Mouse (Mus musculus) stomach, embryonic 14.5 days (tissue): ENCODE results near the gene Clmn. TPM values are rescaled to one million over a fixed set of nuclear protein-coding genes. Genes with fewer than 3 reads are reported as not detected.

Source experiments
- ATAC-seq: fragments of 200-750 bp; cut with Nextera tagmentation; 2 replicates; pipeline ENCODE4 v1.8.0; 2017; ENCODE audit warnings: low read depth, moderate TSS enrichment; ENCODE audit not compliant: insufficient number of reproducible peaks, insufficient read depth, low FRiP score
- H3K27ac ChIP-seq: fragments of 300-500 bp; sonication (generic); 2 replicates; pipeline ENCODE4 v1.5.1; 2014; ENCODE audit warnings: mild to moderate bottlenecking, low read length, moderate library complexity, mixed read lengths
- H3K27me3 ChIP-seq: fragments of 300-500 bp; sonication (generic); 2 replicates; pipeline ENCODE4 v1.6.1; 2014; ENCODE audit warnings: low read length, control low read depth, mixed read lengths; ENCODE audit not compliant: control insufficient read depth, insufficient read depth
- H3K36me3 ChIP-seq: fragments of 300-500 bp; sonication (generic); 2 replicates; pipeline ENCODE4 v1.6.1; 2014; ENCODE audit warnings: mild to moderate bottlenecking, control low read depth, low read length, moderate library complexity, mixed read lengths; ENCODE audit not compliant: control insufficient read depth, insufficient read depth
- H3K4me1 ChIP-seq: fragments of 300-500 bp; sonication (generic); 2 replicates; pipeline ENCODE4 v1.6.1; 2014; ENCODE audit warnings: low read length, control low read depth, mixed read lengths; ENCODE audit not compliant: control insufficient read depth, insufficient read depth
- H3K4me2 ChIP-seq: fragments of 300-500 bp; sonication (generic); replicated peaks from 2 replicates; pipeline ENCODE4 v1.6.1; 2014; ENCODE audit warnings: low read depth, low read length, control low read depth
- H3K4me3 ChIP-seq: fragments of 300-500 bp; sonication (generic); 2 replicates; pipeline ENCODE4 v1.5.1; 2014; ENCODE audit warnings: low read depth, low read length, control low read depth
- H3K9ac ChIP-seq: fragments of 300-500 bp; sonication (generic); replicated peaks from 2 replicates; pipeline ENCODE4 v1.6.1; 2014; ENCODE audit warnings: low read depth, mild to moderate bottlenecking, control low read depth, low read length, moderate library complexity, mixed read lengths
- H3K9me3 ChIP-seq: fragments of 300-500 bp; sonication (generic); 2 replicates; pipeline ENCODE4 v1.6.1; 2016; ENCODE audit warnings: low read depth, low read length, control low read depth; ENCODE audit not compliant: control insufficient read depth
- WGBS: fragments of 180-500 bp; shearing (Covaris S2); extraction: QIAGEN DNeasy Blood & Tissue Kit; methylation state at CpG from one replicate; pipeline ENCODE4 v1.1.7; 2014; 5-methylcytosine and 5-hydroxymethylcytosine counted together
- polyA plus RNA-seq: library from polyadenylated mRNA; unstranded; fragments of >200 nt; fragmentation: Nextera tagmentation; extraction: Ambion mirVana; gene quantifications from 2 replicates; pipeline ENCODE4 v1.2.1, GENCODE M21; 2014

The Clmn gene
- polyA plus RNA-seq, 1 experiment from 2014 or later, result 3.1 TPM

DNA sequence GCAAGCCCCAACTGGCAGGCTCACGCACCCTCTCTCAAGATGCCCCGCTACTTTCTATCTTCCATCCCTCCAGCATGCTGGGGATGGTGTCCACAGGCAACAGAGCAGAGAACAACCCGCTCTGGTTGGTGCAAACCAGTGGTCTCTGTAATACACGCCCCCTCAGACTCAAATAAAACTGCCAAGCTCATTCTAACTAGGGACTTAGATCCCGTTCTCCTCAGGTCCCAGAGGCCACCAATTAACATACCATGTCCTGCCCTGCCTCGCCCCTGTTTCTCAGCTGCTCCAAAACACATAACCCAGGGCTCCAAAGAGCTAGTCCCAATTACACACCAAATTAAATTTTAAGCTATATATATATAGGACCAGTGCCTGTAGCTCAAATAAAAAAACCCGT, 50.6 kb downstream of the Clmn start:
- Histone ChIP-seq H3K27ac (no peak overlapping the region), H3K4me1 (no peaks in the 10 kb centered on the region), H3K9me3 (no peaks in the 10 kb centered on the region), H3K4me2 (no peak overlapping the region), H3K36me3 (no peaks in the 10 kb centered on the region), H3K9ac (no peak overlapping the region), H3K27me3 (no peaks in the 10 kb centered on the region), H3K4me3 (no peak overlapping the region)
- ATAC-seq, result no peak
- WGBS, result 71% methylated on average over 7 of the region's 7 CpGs

DNA sequence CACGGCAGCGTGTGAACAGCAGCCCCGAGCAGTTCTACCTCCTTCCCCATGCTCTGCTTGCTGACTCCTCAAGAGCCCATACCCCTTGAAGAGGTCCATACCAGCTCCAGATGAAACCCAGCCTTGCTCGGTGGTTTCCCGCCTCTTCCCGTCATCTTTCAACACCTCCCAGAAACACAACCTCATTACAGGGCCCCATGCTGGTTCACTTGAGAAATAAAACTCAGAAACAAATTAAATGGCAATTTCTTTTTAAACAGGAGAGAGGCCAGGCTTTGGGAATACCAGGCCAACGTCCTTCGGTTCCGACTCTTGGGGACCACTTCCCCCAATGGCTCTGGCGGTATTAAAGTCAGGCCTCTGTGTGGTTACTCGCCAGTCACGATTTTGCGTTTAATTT, 51.1 kb downstream of the Clmn start:
- Histone ChIP-seq H3K9me3 (no peaks in the 10 kb centered on the region), H3K9ac (no peak overlapping the region), H3K36me3 (no peaks in the 10 kb centered on the region), H3K4me2 (no peak overlapping the region), H3K4me1 (no peaks in the 10 kb centered on the region), H3K27ac (no peak overlapping the region), H3K4me3 (no peak overlapping the region), H3K27me3 (no peaks in the 10 kb centered on the region)
- ATAC-seq, result no peak
- WGBS, result 90% methylated on average over 13 of the region's 13 CpGs

DNA sequence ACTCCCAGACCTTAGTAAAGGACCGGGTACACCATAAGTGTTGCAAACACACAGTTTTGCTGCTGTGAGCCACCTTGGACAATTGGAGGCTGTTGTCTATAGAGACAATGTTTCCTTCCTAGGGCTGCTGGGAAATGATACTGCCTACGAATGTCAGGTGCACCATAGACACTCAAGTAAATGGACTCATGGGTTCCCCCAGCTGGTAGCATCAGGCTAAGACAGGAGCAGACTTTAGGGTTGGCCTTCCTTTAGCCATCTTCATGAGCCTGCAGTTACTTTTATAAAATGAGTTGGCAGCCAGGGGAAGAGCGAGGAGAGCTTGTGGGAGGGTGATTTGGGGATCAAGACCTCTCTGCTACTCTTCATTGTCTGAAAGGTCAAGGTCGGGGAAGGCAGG, 52.2 kb downstream of the Clmn start:
- H3K27ac ChIP-seq, result no peak overlapping the region
- no peaks in the 10 kb centered on the region for H3K4me1 ChIP-seq
- H3K27me3 ChIP-seq, result no peaks in the 10 kb centered on the region
- H3K9ac ChIP-seq, result no peak overlapping the region
- H3K4me2 ChIP-seq, result no peak overlapping the region
- ATAC-seq, result no peak
- H3K4me3 ChIP-seq, result no peak overlapping the region
- no peaks in the 10 kb centered on the region for H3K36me3 ChIP-seq
- WGBS, result 80% methylated on average over 4 of the region's 4 CpGs
- no peaks in the 10 kb centered on the region for H3K9me3 ChIP-seq

DNA sequence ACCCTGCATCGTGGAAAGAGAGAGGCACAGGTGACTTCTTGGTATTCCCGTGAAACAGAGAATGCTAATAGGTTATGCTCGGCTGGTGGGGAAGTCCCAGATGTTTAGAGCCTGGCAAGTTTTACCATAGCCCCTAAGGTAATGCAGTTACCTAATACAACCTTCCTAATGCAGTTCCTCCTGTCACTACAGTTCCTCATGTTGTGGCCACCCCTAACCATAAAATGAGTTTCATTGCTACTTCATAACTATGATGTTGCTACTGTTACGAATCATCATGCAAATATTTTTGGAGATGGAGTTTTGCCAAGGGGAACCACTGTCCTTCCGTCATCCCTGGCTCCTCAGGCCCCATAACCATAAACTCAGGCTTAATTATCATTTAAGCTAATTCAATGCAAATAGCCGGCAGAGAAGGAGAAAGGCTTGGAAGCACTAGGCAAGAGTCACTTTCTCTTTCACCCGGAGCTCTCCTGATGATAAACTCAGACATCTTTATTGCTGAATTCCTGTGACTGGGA, 53.9 kb downstream of the Clmn start:
- Histone ChIP-seq H3K4me1 (no peaks in the 10 kb centered on the region), H3K9ac (no peak overlapping the region), H3K4me2 (no peak overlapping the region), H3K27me3 (no peaks in the 10 kb centered on the region), H3K36me3 (no peaks in the 10 kb centered on the region), H3K9me3 (no peaks in the 10 kb centered on the region), H3K4me3 (no peak overlapping the region), H3K27ac (no peak overlapping the region)
- ATAC-seq, result no peak
- 74% methylated on average over 7 of the region's 7 CpGs for WGBS

DNA sequence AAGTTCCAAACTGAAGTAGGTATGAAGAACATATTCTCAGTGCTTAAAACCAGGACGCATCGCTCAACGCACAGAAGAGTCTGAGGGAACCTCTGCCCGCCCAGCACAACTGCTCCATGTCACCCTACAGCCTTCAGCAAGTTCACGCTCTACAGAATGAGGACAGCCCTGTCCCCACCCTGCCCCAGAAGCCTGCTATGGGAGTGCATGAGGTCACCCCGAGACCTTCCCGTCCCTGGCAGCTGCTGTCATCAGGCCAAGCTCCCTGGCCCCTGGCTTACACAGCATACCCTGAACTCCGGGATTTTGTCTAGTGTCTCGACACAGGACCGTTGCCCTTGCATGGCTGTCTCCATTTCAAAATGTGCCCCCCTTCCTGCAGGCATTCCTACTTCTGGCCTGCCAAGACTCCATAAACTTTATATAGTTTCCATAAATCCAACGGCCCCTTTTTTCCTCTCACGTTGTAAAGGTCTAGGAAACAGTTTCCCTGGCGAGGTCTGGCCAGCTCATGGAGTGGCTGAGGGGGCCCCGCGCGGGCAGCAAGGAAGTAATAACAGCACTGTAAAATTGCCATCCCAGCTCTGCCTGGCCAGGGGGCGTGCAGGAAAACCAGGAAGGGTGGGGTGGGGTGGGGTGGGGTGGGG, 56.3 kb downstream of the Clmn start:
- no peak overlapping the region for H3K4me2 ChIP-seq
- no peaks in the 10 kb centered on the region for H3K9me3 ChIP-seq
- 71% methylated on average over 17 of the region's 17 CpGs for WGBS
- ATAC-seq, result 0 out of 2 replicates have a peak, but pooled peaks have one; percentile 25
- H3K9ac ChIP-seq, result no peak overlapping the region
- H3K4me3 ChIP-seq, result no peak overlapping the region
- H3K36me3 ChIP-seq, result no peaks in the 10 kb centered on the region
- H3K27ac ChIP-seq, result no peak overlapping the region
- no peaks in the 10 kb centered on the region for H3K4me1 ChIP-seq
- H3K27me3 ChIP-seq, result no peaks in the 10 kb centered on the region

DNA sequence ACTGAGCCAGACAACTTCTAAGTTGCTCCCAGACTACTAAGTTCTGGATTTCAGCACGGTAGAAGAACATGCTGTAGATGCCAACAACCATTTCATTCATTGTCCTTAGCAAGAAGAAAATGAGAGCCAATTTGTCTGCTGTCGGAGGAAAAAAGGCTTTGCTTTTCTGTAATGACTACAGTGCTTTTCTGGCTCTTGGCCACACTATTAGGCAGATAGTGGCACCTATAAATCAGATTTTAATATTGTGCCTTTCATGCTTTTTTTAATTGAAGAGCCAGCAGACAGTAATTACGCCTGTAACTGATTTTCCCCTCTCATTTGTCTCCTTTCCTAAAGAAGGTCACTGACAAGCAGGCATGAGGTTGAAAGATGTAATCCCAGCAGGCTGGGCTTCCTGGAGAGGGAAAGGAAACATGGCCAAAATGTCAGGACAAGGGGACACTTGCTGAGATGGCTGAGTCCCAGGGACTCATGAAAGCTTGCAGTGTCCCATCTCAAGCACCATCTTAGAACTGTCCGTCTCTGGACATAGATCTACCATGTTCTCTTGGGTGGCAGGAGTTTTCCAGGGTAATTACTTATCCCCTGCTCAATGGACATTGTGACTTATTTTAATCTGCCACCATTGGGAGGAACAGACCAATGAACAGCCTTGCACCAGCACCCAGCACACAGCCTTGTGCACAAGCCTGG, 58.0 kb downstream of the Clmn start:
- ATAC-seq, result no peak
- no peaks in the 10 kb centered on the region for H3K27me3 ChIP-seq
- H3K9ac ChIP-seq, result no peak overlapping the region
- no peak overlapping the region for H3K27ac ChIP-seq
- H3K36me3 ChIP-seq, result no peaks in the 10 kb centered on the region
- WGBS, result 59% methylated on average over 4 of the region's 4 CpGs
- H3K9me3 ChIP-seq, result no peaks in the 10 kb centered on the region
- H3K4me1 ChIP-seq, result no peaks in the 10 kb centered on the region
- no peak overlapping the region for H3K4me3 ChIP-seq
- no peak overlapping the region for H3K4me2 ChIP-seq

DNA sequence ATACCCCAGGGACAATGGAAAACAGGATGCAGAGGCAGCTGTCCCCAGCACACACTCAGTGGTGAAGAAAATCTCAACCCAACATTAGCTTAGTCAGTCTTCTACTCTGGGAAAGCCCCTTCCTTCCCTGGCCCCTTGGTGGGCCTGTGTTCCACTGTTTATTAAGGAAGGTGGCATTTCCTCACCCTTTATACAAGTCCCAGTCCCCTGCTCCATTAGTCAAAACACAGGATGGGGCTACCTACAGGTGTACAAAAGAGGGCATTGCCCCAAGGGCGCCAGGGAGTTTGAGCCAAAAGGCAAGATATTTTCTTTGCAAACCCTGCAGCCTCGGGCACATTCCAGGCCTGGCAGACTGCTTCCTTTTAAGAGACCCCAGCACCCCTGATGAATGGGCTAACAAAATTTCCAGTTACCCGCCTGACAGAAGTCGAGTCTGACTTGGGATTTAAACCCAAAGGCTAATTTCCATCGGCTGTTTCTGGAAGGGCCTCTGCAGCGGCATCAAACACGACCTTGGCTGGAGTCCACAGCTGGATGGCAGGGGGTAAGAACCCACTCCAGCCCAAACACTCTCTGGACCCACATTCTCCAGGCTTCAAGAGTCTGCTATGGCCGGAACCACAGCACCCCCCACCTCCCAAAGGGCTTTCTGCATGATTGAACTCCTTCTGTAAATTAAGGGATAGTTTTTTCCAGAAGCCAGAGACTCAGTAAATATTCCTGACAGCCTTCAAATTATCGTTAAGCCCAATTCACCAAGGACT, 63.2 kb downstream of the Clmn start:
- Histone ChIP-seq H3K9ac (no peak overlapping the region), H3K4me1 (no peaks in the 10 kb centered on the region), H3K27ac (no peak overlapping the region), H3K36me3 (no peaks in the 10 kb centered on the region), H3K9me3 (no peaks in the 10 kb centered on the region), H3K4me2 (no peak overlapping the region), H3K4me3 (no peak overlapping the region), H3K27me3 (no peaks in the 10 kb centered on the region)
- 61% methylated on average over 9 of the region's 9 CpGs for WGBS
- ATAC-seq, result no peak

DNA sequence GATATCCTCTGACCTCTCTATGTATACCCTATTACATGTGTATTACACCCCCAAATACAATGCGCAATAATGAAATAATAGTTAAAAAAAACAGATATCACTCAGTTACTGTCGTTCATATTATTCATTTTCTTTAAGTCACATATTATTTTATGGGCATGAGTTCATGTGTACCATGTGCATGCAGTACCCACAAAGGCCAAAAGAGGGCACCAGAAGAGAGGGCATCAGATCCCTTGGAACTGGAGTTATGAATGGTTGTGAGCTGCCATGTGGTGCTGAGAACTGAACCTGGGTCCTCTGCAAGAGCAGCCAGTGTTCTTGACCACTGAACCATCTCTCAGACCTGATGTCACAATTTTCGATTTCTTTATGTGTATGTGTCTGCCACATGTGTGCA, 65.5 kb downstream of the Clmn start:
- H3K27ac ChIP-seq, result no peak overlapping the region
- WGBS, result 94% methylated on average over 3 of the region's 3 CpGs
- H3K4me1 ChIP-seq, result no peaks in the 10 kb centered on the region
- no peak for ATAC-seq
- H3K4me2 ChIP-seq, result no peak overlapping the region
- peaks cover 3% of the 10 kb centered on the region; the same call in 1 of the 2 replicates for H3K36me3 ChIP-seq
- H3K4me3 ChIP-seq, result no peak overlapping the region
- H3K9ac ChIP-seq, result no peak overlapping the region
- no peaks in the 10 kb centered on the region for H3K27me3 ChIP-seq
- no peaks in the 10 kb centered on the region for H3K9me3 ChIP-seq
